Mouse (Mus musculus): ENCODE measurements around the gene Gabbr2. TPM values are rescaled to one million over a fixed set of nuclear protein-coding genes. Genes with fewer than 3 reads are reported as not detected.

Gabbr2 gene
- polyA plus RNA-seq, 1 experiment from 2014 or later, result 3.0 TPM

- H3K27me3 ChIP-seq (replicated peaks), result no peaks in the 10 kb centered on the region
- H3K4me1 ChIP-seq, result no peaks in the 10 kb centered on the region
- no peak overlapping the region for H3K4me2 ChIP-seq (replicated peaks)
- ATAC-seq (ENCODE audit: low FRiP score, low read depth), result no peak
- no peak overlapping the region for H3K4me3 ChIP-seq
- H3K27ac ChIP-seq, result no peak overlapping the region
- 91% methylated on average over 4 of the region's 4 CpGs for WGBS
- no peaks in the 10 kb centered on the region for H3K9me3 ChIP-seq
- H3K36me3 ChIP-seq, result no peaks in the 10 kb centered on the region
- H3K9ac ChIP-seq, result no peak overlapping the region
These were observed 118.9 kb downstream of the Gabbr2 start for GRCm38 (mm10) chr4:46872750-46873149.

DNA sequence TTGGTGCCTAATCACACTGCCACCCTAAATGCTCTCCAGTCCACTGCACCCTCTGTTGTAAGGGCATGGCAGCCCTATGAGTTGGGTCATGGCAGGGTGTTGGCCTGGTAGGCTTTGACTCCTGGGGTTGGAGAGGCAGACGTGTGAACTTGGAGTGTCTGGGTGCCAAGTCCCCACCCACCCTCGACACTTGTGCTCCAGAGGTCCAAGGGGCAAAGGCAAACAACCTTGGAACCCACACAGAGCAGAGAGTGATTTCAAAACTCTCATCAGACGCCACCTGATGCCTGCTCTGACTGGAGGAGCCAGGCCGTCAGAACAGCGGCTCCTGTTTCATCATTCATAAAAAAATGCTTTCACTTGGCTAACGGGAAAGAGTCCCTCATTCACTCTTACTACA is 121.5 kb downstream of the Gabbr2 start:
- H3K9ac ChIP-seq, result no peak overlapping the region
- H3K27ac ChIP-seq, result no peak overlapping the region
- no peaks in the 10 kb centered on the region for H3K27me3 ChIP-seq (replicated peaks)
- no peak overlapping the region for H3K4me2 ChIP-seq (replicated peaks)
- H3K9me3 ChIP-seq, result no peaks in the 10 kb centered on the region
- H3K36me3 ChIP-seq, result no peaks in the 10 kb centered on the region
- H3K4me3 ChIP-seq, result no peak overlapping the region
- H3K4me1 ChIP-seq, result no peaks in the 10 kb centered on the region
- WGBS, result 64% methylated on average over 6 of the region's 6 CpGs
- no peak for ATAC-seq (ENCODE audit: low FRiP score, low read depth)

GRCm38 (mm10) chr4:46869380-46869779 is 122.3 kb downstream of the Gabbr2 start:
- ATAC-seq (ENCODE audit: low FRiP score, low read depth), result no peak
- Histone ChIP-seq H3K4me2 (replicated peaks) (no peak overlapping the region), H3K9ac (no peak overlapping the region), H3K27me3 (replicated peaks) (no peaks in the 10 kb centered on the region), H3K9me3 (no peaks in the 10 kb centered on the region), H3K36me3 (no peaks in the 10 kb centered on the region), H3K4me3 (no peak overlapping the region), H3K27ac (no peak overlapping the region), H3K4me1 (no peaks in the 10 kb centered on the region)
- 79% methylated on average over 2 of the region's 2 CpGs for WGBS

GRCm38 (mm10) chr4:46868921-46869320 is 122.8 kb downstream of the Gabbr2 start:
- no peak overlapping the region for H3K9ac ChIP-seq
- no peak for ATAC-seq (ENCODE audit: low FRiP score, low read depth)
- no peaks in the 10 kb centered on the region for H3K4me1 ChIP-seq
- H3K27me3 ChIP-seq (replicated peaks), result no peaks in the 10 kb centered on the region
- no peak overlapping the region for H3K4me2 ChIP-seq (replicated peaks)
- H3K36me3 ChIP-seq, result no peaks in the 10 kb centered on the region
- H3K27ac ChIP-seq, result no peak overlapping the region
- H3K4me3 ChIP-seq, result no peak overlapping the region
- WGBS, result 87% methylated on average over 3 of the region's 3 CpGs
- no peaks in the 10 kb centered on the region for H3K9me3 ChIP-seq

GRCm38 (mm10) chr4:46868181-46868580 is 123.5 kb downstream of the Gabbr2 start:
- Histone ChIP-seq H3K36me3 (no peaks in the 10 kb centered on the region), H3K4me3 (no peak overlapping the region), H3K27me3 (replicated peaks) (no peaks in the 10 kb centered on the region), H3K9ac (no peak overlapping the region), H3K9me3 (no peaks in the 10 kb centered on the region), H3K4me2 (replicated peaks) (no peak overlapping the region), H3K4me1 (no peaks in the 10 kb centered on the region), H3K27ac (no peak overlapping the region)
- WGBS, result 81% methylated on average over 5 of the region's 5 CpGs
- no peak for ATAC-seq (ENCODE audit: low FRiP score, low read depth)

DNA sequence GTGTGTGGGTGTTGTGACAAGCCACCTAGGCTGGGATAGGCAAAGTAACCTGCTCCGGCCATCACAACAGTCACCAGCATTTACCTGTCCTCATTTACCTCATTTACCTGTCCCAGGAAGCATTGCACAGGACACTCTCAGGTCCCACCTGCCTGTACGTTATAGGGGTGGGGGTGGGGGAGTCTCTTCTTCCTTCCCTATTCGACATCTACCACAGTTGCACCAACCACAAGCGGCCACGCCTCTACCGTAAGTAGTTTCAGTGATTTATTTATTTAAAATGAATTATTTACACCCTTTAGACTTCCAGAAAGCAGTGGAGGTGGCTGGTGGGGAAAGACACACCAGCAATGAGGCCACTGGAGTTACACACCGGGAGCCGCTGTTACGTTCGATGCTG is 123.9 kb downstream of the Gabbr2 start:
- no peak overlapping the region for H3K27ac ChIP-seq
- no peaks in the 10 kb centered on the region for H3K9me3 ChIP-seq
- WGBS, result 85% methylated on average over 10 of the region's 10 CpGs
- ATAC-seq (ENCODE audit: low FRiP score, low read depth), result no peak
- H3K27me3 ChIP-seq (replicated peaks), result no peaks in the 10 kb centered on the region
- no peak overlapping the region for H3K4me3 ChIP-seq
- H3K4me2 ChIP-seq (replicated peaks), result no peak overlapping the region
- no peaks in the 10 kb centered on the region for H3K36me3 ChIP-seq
- H3K4me1 ChIP-seq, result no peaks in the 10 kb centered on the region
- H3K9ac ChIP-seq, result no peak overlapping the region

GRCm38 (mm10) chr4:46866070-46866469 is 125.6 kb downstream of the Gabbr2 start:
- H3K4me3 ChIP-seq, result no peak overlapping the region
- ATAC-seq (ENCODE audit: low FRiP score, low read depth), result no peak
- H3K27me3 ChIP-seq (replicated peaks), result no peaks in the 10 kb centered on the region
- no peaks in the 10 kb centered on the region for H3K4me1 ChIP-seq
- no peak overlapping the region for H3K4me2 ChIP-seq (replicated peaks)
- H3K27ac ChIP-seq, result no peak overlapping the region
- no peak overlapping the region for H3K9ac ChIP-seq
- no peaks in the 10 kb centered on the region for H3K9me3 ChIP-seq
- 83% methylated on average over 2 of the region's 2 CpGs for WGBS
- no peaks in the 10 kb centered on the region for H3K36me3 ChIP-seq

- Histone ChIP-seq H3K4me2 (replicated peaks) (no peak overlapping the region), H3K9ac (no peak overlapping the region), H3K27ac (no peak overlapping the region), H3K27me3 (replicated peaks) (no peaks in the 10 kb centered on the region), H3K4me3 (no peak overlapping the region), H3K4me1 (no peaks in the 10 kb centered on the region), H3K36me3 (no peaks in the 10 kb centered on the region), H3K9me3 (no peaks in the 10 kb centered on the region)
- ATAC-seq (ENCODE audit: low FRiP score, low read depth), result no peak
- WGBS, result 77% methylated on average over 12 of the region's 12 CpGs
These were observed 128.0 kb downstream of the Gabbr2 start for GRCm38 (mm10) chr4:46863721-46864120.

- no peaks in the 10 kb centered on the region for H3K4me1 ChIP-seq
- H3K27me3 ChIP-seq (replicated peaks), result no peaks in the 10 kb centered on the region
- no peak overlapping the region for H3K4me3 ChIP-seq
- H3K9me3 ChIP-seq, result no peaks in the 10 kb centered on the region
- no peak for ATAC-seq (ENCODE audit: low FRiP score, low read depth)
- H3K36me3 ChIP-seq, result no peaks in the 10 kb centered on the region
- no peak overlapping the region for H3K9ac ChIP-seq
- H3K27ac ChIP-seq, result no peak overlapping the region
- WGBS, result 93% methylated on average over 4 of the region's 4 CpGs
- H3K4me2 ChIP-seq (replicated peaks), result no peak overlapping the region
These were observed 129.0 kb downstream of the Gabbr2 start for GRCm38 (mm10) chr4:46862677-46863076.

- no peak overlapping the region for H3K27ac ChIP-seq
- H3K4me2 ChIP-seq (replicated peaks), result no peak overlapping the region
- H3K36me3 ChIP-seq, result no peaks in the 10 kb centered on the region
- 73% methylated on average over 6 of the region's 6 CpGs for WGBS
- H3K4me3 ChIP-seq, result no peak overlapping the region
- H3K4me1 ChIP-seq, result no peaks in the 10 kb centered on the region
- no peak for ATAC-seq (ENCODE audit: low FRiP score, low read depth)
- no peak overlapping the region for H3K9ac ChIP-seq
- no peaks in the 10 kb centered on the region for H3K27me3 ChIP-seq (replicated peaks)
- no peaks in the 10 kb centered on the region for H3K9me3 ChIP-seq
These were observed 131.1 kb downstream of the Gabbr2 start for GRCm38 (mm10) chr4:46860586-46860985.

GRCm38 (mm10) chr4:46858899-46859298 is 132.8 kb downstream of the Gabbr2 start:
- H3K36me3 ChIP-seq, result no peaks in the 10 kb centered on the region
- H3K4me2 ChIP-seq (replicated peaks), result no peak overlapping the region
- H3K9ac ChIP-seq, result no peak overlapping the region
- H3K27me3 ChIP-seq (replicated peaks), result no peaks in the 10 kb centered on the region
- no peak overlapping the region for H3K27ac ChIP-seq
- H3K9me3 ChIP-seq, result no peaks in the 10 kb centered on the region
- H3K4me3 ChIP-seq, result no peak overlapping the region
- H3K4me1 ChIP-seq, result no peaks in the 10 kb centered on the region
- WGBS, result 38% methylated on average over 13 of the region's 13 CpGs
- ATAC-seq (ENCODE audit: low FRiP score, low read depth), result peak; percentile 55; the same call in 1 of the 2 replicates

DNA sequence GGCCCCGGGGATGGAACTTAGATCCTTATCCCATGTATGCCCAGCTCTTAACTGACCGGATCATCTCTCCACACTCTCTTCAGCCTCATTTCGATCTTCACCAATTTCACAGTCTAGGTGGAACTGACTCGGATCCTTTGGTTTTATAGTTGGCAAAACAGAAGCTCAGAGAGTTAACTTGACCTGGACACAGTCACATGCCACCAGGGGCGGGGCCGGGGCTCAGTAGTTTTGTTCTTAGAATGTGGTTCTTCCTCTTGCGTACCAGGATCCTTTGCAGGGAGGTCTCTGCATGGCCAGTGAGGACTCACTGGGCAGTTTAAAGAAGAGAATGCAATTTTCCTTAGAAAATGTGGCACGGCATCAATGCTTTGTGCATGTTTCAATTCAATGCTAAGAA is 135.5 kb downstream of the Gabbr2 start:
- H3K4me2 ChIP-seq (replicated peaks), result no peak overlapping the region
- H3K36me3 ChIP-seq, result no peaks in the 10 kb centered on the region
- WGBS, result 92% methylated on average over 8 of the region's 8 CpGs
- ATAC-seq (ENCODE audit: low FRiP score, low read depth), result no peak
- H3K4me1 ChIP-seq, result no peaks in the 10 kb centered on the region
- no peak overlapping the region for H3K4me3 ChIP-seq
- H3K9ac ChIP-seq, result no peak overlapping the region
- no peak overlapping the region for H3K27ac ChIP-seq
- no peaks in the 10 kb centered on the region for H3K9me3 ChIP-seq
- H3K27me3 ChIP-seq (replicated peaks), result no peaks in the 10 kb centered on the region

GRCm38 (mm10) chr4:46854686-46855385 is 136.8 kb downstream of the Gabbr2 start:
- 58% methylated on average over 23 of the region's 23 CpGs for WGBS
- Histone ChIP-seq H3K4me3 (no peak overlapping the region), H3K9ac (no peak overlapping the region), H3K9me3 (peaks cover 4% of the 10 kb centered on the region; the same call in 1 of the 2 replicates), H3K36me3 (no peaks in the 10 kb centered on the region), H3K27ac (no peak overlapping the region), H3K4me2 (replicated peaks) (no peak overlapping the region), H3K4me1 (no peaks in the 10 kb centered on the region), H3K27me3 (replicated peaks) (no peaks in the 10 kb centered on the region)
- 0 out of 2 replicates have a peak, but pooled peaks have one; percentile 19 for ATAC-seq (ENCODE audit: low FRiP score, low read depth)

Measured in neural tube, embryonic 12.5 days (tissue).